Mouse (Mus musculus) heart, adult 2 months (tissue): ENCODE measurements around the gene Tbcc. TPM values are rescaled to one million over a fixed set of nuclear protein-coding genes. Genes with fewer than 3 reads are reported as not detected.

Source experiments
- DNase-seq, 2 experiments: peaks; one replicate each; pipeline ENCODE4 v3.0.0; 2021
- H3K27ac ChIP-seq: fragments of 200-600 bp; 2 replicates; pipeline ENCODE4 v1.8.1; 2022
- H3K27me3 ChIP-seq: fragments of 200-500 bp; 2 replicates; pipeline ENCODE4 v1.6.1; 2012; ENCODE audit warnings: mild to moderate bottlenecking, low read length, inconsistent platforms, mixed read lengths; ENCODE audit not compliant: control insufficient read depth, insufficient read depth
- H3K36me3 ChIP-seq: fragments of 200-500 bp; 2 replicates; pipeline ENCODE4 v1.6.1; 2012; ENCODE audit warnings: low read length, inconsistent platforms; ENCODE audit not compliant: control insufficient read depth, insufficient read depth
- H3K4me1 ChIP-seq: fragments of 200-500 bp; 2 replicates; pipeline ENCODE4 v1.6.1; 2011; ENCODE audit warnings: low read length; ENCODE audit not compliant: control insufficient read depth, insufficient read depth
- H3K4me3 ChIP-seq: fragments of 200-600 bp; 2 replicates; pipeline ENCODE4 v1.8.1; 2022
- H3K79me2 ChIP-seq: fragments of 200-500 bp; replicated peaks from 2 replicates; pipeline ENCODE4 v1.6.1; 2012; ENCODE audit warnings: mild to moderate bottlenecking, inconsistent platforms, low read length, moderate library complexity, mixed read lengths; ENCODE audit not compliant: control insufficient read depth, insufficient read depth
- H3K9ac ChIP-seq: fragments of 200-500 bp; 2 replicates; pipeline ENCODE4 v1.6.1; 2012; ENCODE audit warnings: low read depth, mild to moderate bottlenecking, control low read depth, inconsistent platforms, low read length, mixed read lengths
- CTCF ChIP-seq: fragments of 200-600 bp; IDR thresholded peaks from 2 replicates; pipeline ENCODE4 v1.8.1; 2022; ENCODE audit warnings: antibody characterized with exemption, mild to moderate bottlenecking, moderate library complexity
- EP300 ChIP-seq: fragments of 200-500 bp; IDR thresholded peaks from 2 replicates; pipeline ENCODE4 v1.6.1; 2011; ENCODE audit warnings: low read depth, low read length, control low read depth; ENCODE audit not compliant: insufficient read depth
- POLR2A ChIP-seq: fragments of 200-500 bp; IDR thresholded peaks from 2 replicates; pipeline ENCODE4 v1.6.1; 2011; ENCODE audit warnings: mild to moderate bottlenecking, low read depth, low read length, control low read depth; ENCODE audit not compliant: insufficient read depth
- WGBS: fragments of 180-500 bp; shearing (Covaris S2); methylation state at CpG from one replicate; pipeline ENCODE4 v1.1.7; 2018; 5-methylcytosine and 5-hydroxymethylcytosine counted together
- intact Hi-C: fragments of 180-260 bp; cut with DNase I; formaldehyde crosslinking; loops from one replicate; pipeline ENCODE4 v1.15.1; 2025
- polyA plus RNA-seq: library from polyadenylated mRNA; depleted of rRNA; stranded (reverse); fragments of >200 nt; gene quantifications from 2 replicates; pipeline ENCODE4 v1.2.3, GENCODE M21; 2012
- total RNA-seq, 2 experiments: library from RNA; stranded (reverse); gene quantifications; 2 replicates each; pipeline ENCODE4 v1.2.3; 2021

The Tbcc gene
- total and polyA plus RNA-seq, 3 experiments = 12.7 to 16.3 (median 16.3) TPM

DNA sequence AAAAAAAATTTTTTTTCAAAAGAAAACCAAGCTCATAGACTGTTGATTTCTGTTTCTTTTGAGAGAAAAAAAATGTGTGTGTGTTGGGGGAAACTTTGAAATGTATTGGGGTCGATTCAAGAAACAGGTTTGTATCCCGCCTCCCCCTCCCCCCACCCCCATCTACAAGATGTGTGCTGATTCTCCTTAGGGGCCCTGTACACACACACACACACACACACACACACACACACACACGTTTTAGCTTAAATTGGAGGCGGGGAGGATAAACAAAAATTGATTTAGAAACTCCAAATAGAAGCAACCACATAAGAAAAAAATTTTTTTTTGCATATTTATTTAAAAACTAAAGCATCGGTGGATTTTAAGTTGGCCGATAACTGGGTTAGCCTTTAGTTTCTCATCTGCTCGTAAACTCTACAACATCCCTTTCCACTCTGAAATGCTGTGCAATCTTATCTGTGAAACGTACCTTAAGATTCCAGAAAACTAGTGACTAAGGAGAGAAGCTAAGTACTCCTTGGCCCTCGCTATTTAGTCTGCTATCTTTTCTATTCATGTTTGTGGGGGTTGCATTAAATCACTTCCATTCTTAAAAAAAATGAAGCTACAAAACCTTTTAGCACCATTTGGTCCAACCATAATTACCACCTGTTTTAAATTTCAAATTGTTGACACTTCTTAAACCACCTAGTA, 31.6 kb upstream of the Tbcc start:
- peaks cover 7% of the 10 kb centered on the region for H3K4me1 ChIP-seq
- 25% methylated on average over 9 of the region's 9 CpGs for WGBS
- no peaks in the 10 kb centered on the region for H3K79me2 ChIP-seq
- H3K36me3 ChIP-seq = peaks cover 2% of the 10 kb centered on the region; the same call in 1 of the 2 replicates
- H3K27me3 ChIP-seq = no peaks in the 10 kb centered on the region
- no peak for DNase-seq
- H3K4me3 ChIP-seq = peak overlapping the region; percentile 86
- intact Hi-C loops = loop anchor here (2.0 kb wide), 1 partner anchor 76 kb away; the partner anchor contains the start of gene Rpl7l1
- TF ChIP-seq CTCF (no peak), EP300 (no peak), POLR2A (no peak)
- peak overlapping the region; percentile 100 for H3K27ac ChIP-seq
- H3K9ac ChIP-seq = no peak overlapping the region

DNA sequence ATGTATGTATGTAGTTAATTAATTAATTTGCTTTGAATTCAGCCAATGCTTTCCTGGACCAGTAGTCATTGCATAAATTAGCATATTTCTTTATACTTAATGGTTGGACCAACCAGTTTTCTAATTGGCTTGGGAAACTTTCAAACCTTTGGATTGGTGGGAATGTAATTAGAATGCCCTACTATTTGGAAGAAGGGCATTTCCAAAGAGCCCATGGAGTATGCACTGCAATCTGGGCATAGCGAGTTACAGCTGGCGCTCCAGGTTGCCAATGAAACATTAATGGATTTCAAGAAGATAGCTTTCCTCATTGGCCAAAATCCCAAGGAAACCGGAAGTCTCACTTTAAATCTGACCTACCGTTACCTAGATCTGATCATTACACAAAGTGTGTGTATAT, 30.4 kb upstream of the Tbcc start:
- intact Hi-C loops = no loop called here
- no peak for TF ChIP-seq EP300
- TF ChIP-seq POLR2A = no peak
- TF ChIP-seq CTCF = no peak
- H3K27ac ChIP-seq = no peak overlapping the region
- H3K4me1 ChIP-seq = no peaks in the 10 kb centered on the region
- H3K36me3 ChIP-seq = no peaks in the 10 kb centered on the region
- no peak overlapping the region for H3K4me3 ChIP-seq
- no peak overlapping the region for H3K9ac ChIP-seq
- no peak for DNase-seq
- 91% methylated on average over 4 of the region's 4 CpGs for WGBS
- no peaks in the 10 kb centered on the region for H3K27me3 ChIP-seq
- no peaks in the 10 kb centered on the region for H3K79me2 ChIP-seq

DNA sequence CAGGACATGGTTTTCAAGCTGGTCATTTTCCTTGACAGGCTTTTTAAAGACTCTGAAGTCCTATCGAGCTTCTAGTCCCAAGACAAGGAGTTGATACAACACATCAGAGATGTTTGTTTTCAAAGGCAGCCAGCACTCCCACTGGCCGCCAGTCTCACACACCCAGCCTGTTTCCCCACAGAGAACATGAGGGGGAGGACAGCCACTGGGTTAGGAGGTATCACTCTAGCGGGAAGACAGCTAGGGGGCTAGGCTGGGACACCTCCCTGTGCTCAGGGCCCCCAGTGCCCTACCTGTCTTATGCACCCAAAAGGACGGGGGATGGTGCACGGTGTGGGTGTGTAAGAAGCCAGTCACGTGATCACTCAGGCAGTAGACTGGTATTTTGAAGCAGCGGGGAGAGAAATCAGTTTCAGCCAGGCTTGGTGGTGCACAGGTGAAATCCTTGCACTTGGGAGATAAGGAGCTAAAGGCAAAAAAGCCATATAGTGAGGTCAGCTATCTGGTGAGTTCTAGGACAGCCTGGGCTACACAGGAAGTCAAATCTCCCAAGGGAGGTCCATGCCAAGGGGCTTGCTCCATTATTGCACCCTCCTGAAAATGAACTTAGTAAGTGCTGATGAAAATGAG, 25.8 kb upstream of the Tbcc start:
- intact Hi-C loops = no loop called here
- H3K36me3 ChIP-seq = no peaks in the 10 kb centered on the region
- 74% methylated on average over 7 of the region's 7 CpGs for WGBS
- TF ChIP-seq CTCF (no peak), EP300 (no peak), POLR2A (no peak)
- H3K27ac ChIP-seq = no peak overlapping the region
- no peak overlapping the region for H3K4me3 ChIP-seq
- DNase-seq = no peak
- no peaks in the 10 kb centered on the region for H3K27me3 ChIP-seq
- H3K4me1 ChIP-seq = no peaks in the 10 kb centered on the region
- no peaks in the 10 kb centered on the region for H3K79me2 ChIP-seq
- no peak overlapping the region for H3K9ac ChIP-seq

DNA sequence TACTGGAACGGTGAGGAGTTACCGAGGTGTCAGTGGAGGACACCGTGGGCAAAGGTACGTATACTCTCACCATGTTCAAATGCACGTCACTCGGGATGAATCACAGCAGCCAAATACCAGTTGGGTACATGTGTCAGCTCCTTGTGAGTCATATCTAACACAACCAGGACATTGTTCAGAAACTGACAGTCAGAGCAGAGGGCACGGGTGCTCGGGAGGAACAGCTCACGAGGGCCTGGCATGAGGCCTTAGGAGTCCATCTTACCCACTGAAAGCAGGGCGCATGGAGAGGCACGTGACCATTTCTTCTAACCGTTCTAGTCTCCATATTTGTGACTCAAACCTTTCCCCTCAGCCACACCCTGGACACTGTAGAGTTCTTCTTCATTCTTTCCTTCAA, 23.6 kb upstream of the Tbcc start:
- intact Hi-C loops = no loop called here
- no peak for DNase-seq
- H3K4me3 ChIP-seq = no peak overlapping the region
- H3K27me3 ChIP-seq = no peaks in the 10 kb centered on the region
- no peak overlapping the region for H3K27ac ChIP-seq
- no peaks in the 10 kb centered on the region for H3K4me1 ChIP-seq
- TF ChIP-seq EP300 = no peak
- TF ChIP-seq CTCF = no peak
- no peak for TF ChIP-seq POLR2A
- H3K36me3 ChIP-seq = no peaks in the 10 kb centered on the region
- no peaks in the 10 kb centered on the region for H3K79me2 ChIP-seq
- H3K9ac ChIP-seq = no peak overlapping the region
- WGBS = 84% methylated on average over 12 of the region's 12 CpGs

DNA sequence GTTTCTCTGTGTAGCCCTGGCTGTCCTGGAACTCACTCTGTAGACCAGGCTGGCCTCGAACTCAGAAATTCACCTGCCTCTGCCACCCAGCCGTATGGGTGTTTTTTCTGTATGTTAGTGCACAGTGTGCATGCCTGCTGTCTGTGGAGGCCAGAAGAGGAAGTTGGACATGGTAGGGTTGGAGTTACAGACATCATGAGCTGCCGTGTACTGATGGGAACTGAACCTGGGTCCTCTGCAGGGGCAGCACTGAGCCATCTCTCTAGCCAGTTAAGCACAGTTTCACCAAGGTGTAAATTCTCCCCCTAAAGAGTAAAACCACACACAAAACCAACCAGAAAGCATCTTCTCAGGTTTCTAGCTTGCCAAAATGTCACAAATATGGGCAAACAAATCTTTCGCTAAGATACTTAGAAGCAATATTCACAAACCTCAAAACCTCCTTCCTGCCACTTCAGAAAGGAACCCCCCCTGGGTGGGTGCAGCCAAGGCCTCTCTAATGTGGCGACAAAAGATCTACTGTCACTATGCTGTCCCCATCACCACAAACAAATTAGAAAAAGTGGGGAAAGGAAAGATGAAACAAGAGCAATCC, 20.2 kb upstream of the Tbcc start:
- no peak for DNase-seq
- WGBS = 95% methylated on average over 5 of the region's 5 CpGs
- intact Hi-C loops = no loop called here

DNA sequence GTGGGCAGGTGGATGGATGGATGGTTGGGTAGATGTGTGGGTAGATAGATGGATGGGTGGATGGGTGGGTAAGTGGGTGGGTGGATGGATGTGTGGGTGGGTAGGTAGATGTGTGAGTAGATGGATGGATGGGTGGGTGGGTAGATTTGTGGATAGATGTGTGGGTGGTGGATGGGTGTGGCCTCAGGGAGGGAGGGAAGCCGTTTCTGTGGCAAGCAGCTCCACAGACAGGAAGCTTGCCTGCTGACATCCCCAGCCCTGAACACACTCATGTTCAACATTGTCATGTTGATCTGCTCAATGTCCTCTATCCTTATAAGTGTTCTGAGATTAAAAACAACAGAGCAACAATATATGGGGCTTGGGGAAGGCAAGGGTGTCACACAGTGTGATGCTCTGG, 19.6 kb upstream of the Tbcc start:
- Histone ChIP-seq H3K36me3 (no peaks in the 10 kb centered on the region), H3K9ac (no peak overlapping the region), H3K79me2 (no peaks in the 10 kb centered on the region), H3K27me3 (no peaks in the 10 kb centered on the region), H3K4me3 (no peak overlapping the region), H3K4me1 (peaks cover 12% of the 10 kb centered on the region), H3K27ac (no peak overlapping the region)
- intact Hi-C loops = no loop called here
- WGBS = 21% methylated on average over 1 of the region's 1 CpGs
- DNase-seq = no peak
- TF ChIP-seq POLR2A = no peak
- TF ChIP-seq EP300 = no peak
- TF ChIP-seq CTCF = no peak

More for the DNA sequence above, 20.2 kb upstream of the Tbcc start:
- no peaks in the 10 kb centered on the region for H3K27me3 ChIP-seq
- H3K4me1 ChIP-seq = peaks cover 12% of the 10 kb centered on the region
- H3K36me3 ChIP-seq = no peaks in the 10 kb centered on the region
- TF ChIP-seq POLR2A = no peak
- TF ChIP-seq CTCF = no peak
- TF ChIP-seq EP300 = no peak
- H3K4me3 ChIP-seq = no peak overlapping the region
- H3K9ac ChIP-seq = no peak overlapping the region
- H3K79me2 ChIP-seq = no peaks in the 10 kb centered on the region
- no peak overlapping the region for H3K27ac ChIP-seq
